Mouse (Mus musculus) cerebellum, postnatal 36 days (tissue): Measurements from ENCODE around the gene Cabp1.

Source experiments
- DNase-seq, 2 experiments: peaks; one replicate each; pipeline ENCODE4 v3.0.0; 2021 to 2022; ENCODE audit warnings: mixed read lengths in 2 of 2

Gene Cabp1

GRCm38 (mm10) chr5:115193669-115194625, at the start of gene Cabp1:
TSS of gene Cabp1 (minus strand) at chr5:115194381.
- peak; percentile 56 to 77 for DNase-seq

DNA sequence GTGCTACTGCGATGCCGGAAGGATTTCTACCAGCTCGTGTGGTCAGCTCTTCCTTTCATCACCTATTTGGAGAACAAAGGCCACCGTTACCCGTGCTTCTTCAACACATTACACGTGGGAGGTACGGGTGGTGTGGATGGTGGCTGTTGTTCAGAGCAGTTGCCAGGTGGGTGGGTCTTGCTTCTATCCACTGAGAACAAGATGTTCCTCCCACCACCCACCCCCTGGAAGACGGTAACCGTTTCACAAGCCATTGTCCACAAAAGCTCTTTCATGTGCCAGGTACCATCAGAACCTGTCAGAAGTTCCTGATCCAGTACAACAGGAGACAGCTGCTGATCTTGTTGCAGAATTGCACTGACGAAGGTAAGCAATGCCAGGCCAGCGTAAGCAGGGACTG, 46.0 kb upstream of the Cabp1 start:
- no peak for DNase-seq

DNA sequence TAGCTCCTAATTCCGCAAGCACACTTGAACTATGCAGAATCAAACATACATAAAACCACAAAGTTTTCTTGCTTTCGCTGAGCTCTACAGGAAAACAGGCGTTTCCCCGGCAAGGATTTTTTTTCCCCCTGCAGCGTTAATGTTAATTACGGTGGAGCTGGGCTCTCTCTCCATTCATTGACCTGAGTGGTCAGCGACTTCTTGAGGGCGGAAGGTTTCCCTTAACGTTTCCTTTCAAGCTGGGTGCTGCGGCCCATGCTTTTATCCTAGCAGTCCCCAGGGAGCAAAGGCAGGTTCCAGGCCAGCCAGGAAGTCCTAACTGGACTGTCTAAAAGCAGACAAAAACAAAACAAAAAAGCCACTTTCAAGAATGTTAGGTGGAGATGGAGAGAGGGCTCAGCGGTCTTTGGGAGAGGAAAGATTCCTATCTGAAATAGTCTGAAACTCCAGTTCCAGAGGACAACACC, 44.6 kb upstream of the Cabp1 start:
- DNase-seq: no peak

DNA sequence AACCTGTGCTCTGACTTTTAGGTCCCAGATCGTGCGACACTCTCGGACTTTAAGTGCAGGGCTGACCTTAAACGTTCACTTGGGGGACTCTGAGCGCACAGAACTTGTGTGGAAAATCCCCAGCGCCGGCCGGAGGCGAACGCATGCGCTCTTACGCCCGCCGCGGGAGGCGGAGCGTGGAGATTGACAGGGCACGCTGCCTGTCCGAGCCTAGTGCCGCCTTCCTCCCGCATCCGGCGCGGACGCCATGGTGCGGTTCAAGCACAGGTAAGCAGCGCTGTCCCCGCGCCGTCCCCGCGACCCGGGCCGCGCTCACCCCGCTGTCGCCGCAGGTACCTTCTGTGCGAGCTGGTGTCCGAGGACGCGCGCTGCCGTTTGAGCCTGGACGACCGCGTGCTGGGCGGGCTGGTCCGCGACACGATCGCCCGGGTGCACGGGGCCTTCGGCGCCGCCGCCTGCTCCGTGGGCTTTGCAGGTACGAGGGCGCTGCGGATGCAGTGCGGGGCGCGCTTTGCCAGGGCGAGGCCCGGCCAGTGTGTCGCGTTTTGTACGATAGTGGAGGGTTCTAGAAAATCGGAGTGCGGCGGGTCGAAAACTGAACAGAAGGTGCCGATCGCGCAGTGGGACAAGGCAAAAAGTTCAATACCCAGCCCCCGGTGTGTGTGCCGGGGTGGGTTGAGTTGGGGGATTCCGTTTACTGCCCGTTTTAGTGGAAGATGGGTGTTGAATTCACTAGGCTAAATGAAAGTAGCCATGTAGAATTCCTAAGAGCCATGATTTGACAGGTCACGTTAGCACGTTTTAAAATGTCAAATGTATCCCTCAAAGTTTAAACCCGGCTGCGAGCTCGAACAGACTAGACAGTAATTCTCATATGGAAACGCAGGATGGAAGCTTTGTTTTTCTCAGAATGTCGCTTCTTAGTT, 43.9 kb upstream of the Cabp1 start:
- DNase-seq: peak; percentile 94 to 95

DNA sequence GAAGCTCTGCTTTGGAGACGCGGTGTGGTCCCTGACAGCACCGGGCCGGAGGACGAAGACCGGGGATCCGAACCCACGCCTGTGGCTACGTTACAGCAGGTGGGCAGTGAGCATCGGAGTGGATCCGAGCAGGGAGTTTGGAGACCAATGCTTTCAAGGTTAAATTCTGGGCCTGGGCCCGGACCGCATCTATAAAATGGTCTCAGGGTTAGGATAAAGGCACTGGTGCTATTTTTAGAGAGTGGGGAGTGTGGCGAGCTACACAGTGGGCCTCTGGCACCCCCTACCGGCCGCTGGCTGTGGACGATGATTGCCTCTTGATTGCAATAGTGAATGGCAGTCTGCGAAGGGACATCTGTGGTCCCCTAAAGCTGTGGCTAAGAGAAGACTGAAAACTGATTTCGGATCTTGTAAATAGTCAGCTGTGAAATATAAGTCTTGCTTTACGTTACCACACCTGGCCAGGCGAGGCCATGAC, 41.6 kb upstream of the Cabp1 start, which contains the start of gene Pop5:
Pop5 (plus strand) TSS at position 51 of the 478 bp plus-strand sequence.
- peak; percentile 96 to 97 for DNase-seq

GRCm38 (mm10) chr5:115235323-115235771, 41.2 kb upstream of the Cabp1 start:
- DNase-seq: peak; percentile 61 to 74

DNA sequence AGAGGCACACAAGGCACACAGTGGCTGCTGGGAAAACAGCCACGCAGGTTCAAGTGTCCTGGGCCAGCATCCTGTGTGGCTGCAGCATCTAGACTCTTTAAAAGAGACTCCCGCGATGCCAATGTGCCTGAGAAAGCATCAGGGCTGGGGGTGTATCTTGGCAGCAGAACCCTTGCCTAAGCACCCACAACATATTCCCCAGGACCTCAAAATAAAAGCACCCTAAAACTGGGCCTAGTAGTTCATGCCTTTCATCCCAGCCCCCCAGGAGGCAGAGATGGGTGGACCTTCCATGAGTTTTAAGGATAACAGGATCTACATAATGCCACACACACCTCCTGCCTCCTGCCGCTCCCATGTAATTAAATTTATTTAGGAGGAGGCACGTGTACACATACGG, 40.3 kb upstream of the Cabp1 start:
- DNase-seq: no peak

DNA sequence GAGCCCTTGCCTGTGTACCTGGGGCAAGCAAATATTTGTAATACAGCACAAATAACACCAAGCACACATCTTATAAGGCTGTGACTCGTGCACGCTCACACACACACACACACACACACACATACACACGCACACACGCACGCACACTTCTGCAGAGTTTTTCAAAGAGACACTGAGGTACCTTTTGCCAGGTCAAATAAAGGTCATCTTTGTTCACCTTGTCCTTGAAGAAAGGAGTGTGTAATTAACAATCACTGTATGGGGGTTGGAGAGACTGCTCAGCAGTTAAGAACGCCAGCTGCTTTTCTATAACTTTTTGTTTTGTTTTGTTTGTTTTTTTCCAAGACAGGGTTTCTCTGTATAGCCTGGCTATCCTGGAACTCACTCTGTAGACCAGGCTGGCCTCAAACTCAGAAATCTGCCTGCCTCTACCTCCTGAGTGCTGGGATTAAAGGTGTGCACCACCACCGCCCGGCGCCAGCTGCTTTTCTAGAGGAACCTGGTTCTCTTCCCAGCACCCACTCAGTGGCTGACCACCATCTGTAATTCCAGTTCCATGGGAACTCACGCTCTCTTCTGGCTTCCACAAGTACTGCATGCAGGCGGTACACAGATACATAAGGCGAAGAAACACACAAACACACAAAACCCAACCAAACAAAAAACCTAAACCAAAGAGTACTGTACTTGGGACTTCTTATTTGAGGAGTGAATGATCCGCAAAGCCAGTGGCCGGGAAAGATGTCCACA, 39.0 kb upstream of the Cabp1 start:
- no peak for DNase-seq

GRCm38 (mm10) chr5:115232516-115232915, 38.3 kb upstream of the Cabp1 start:
- no peak for DNase-seq

DNA sequence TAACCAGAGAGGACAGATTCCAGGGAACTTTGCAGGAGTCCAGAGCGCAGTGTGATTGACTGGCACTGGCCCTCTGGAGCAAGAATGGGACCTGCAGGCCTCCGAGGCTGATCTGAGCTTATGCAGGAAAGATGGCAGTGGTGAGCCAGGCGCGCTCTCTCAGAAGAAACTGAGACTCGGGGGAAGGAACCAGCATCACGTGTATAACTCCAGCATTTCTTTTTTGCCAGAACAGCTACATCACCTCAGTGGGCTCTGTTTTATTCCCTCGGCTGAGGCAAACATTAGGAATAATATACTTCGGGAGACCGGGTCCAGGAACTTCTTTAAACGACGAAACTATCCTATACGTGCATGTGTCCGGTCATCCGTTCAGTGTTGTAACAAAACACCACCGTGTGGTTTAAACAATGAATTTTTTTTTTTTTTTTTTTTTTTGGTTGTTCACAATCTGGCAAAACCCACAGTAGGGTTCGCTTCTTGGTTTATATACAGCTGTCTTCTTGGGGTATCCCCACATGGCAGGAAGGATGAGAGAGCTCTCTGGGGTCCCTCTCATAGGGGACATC, 37.5 kb upstream of the Cabp1 start:
- no peak for DNase-seq

- no peak for DNase-seq
Measured at GRCm38 (mm10) chr5:115230830-115231551, 36.8 kb upstream of the Cabp1 start.

DNA sequence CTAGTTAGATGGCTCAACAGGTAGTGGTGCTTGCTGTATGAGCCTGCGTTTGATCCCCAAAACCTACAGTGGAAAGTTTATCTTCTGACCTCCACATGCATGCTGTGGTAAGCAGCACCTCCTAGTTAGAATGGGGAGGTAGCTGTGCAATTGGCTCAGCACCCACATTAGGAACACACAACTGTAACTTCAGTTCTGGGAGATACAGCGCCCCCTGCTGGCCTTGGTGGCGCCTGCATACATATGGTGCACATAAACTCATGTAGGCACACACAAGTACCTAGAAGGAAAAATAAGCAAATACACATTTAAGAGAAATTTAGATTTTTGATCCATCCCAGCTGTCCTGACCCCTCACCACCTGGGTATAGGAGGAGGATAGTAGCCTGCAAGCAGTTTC, 28.3 kb upstream of the Cabp1 start:
- DNase-seq: peak in 1 of 2 experiments; percentile 16

- peak; percentile 46 to 59 for DNase-seq
Measured at GRCm38 (mm10) chr5:115220931-115221640, 26.9 kb upstream of the Cabp1 start.

- no peak for DNase-seq
Measured at GRCm38 (mm10) chr5:115217998-115218397, 23.8 kb upstream of the Cabp1 start.

- DNase-seq: peak in 1 of 2 experiments; percentile 17
Measured at GRCm38 (mm10) chr5:115215273-115216185, 21.3 kb upstream of the Cabp1 start.

GRCm38 (mm10) chr5:115214864-115215263, 20.7 kb upstream of the Cabp1 start:
- peak; percentile 75 to 79 for DNase-seq

- no peak for DNase-seq
Measured at GRCm38 (mm10) chr5:115212861-115213260, 18.7 kb upstream of the Cabp1 start.

- DNase-seq: no peak
Measured at GRCm38 (mm10) chr5:115212451-115212850, 18.3 kb upstream of the Cabp1 start.

DNA sequence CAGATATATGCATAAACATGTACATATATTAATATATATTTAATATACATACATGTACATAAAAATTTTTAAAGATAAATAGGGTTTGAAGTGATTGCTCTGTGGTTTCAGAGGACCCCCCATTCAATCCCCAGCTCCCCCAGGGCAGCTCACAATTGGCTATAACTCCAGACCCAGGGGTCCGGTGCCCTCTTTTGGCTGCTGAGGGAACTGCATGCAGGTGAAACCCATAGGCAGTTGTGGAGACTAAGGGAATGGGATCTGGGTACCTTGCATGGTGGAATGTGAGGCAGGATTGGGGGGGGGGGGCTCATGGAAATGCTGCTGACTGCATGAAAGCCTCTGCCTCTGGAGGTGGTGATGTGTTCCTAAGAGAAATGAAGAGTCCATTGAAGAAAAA, 16.2 kb upstream of the Cabp1 start:
- DNase-seq: peak; percentile 54 to 62
